ENCODE assay signal across 7 mouse cellular contexts in genomic region chr5:142627398-142627797, GRCm38 (mm10). TPM values are rescaled to one million over a fixed set of nuclear protein-coding genes. Genes with fewer than 3 reads are reported as not detected.
DNase-seq lines count a peak whose midpoint lies in the region; ATAC-seq lines count a peak whose summit lies in the region.

Gene Wipi2 (plus strand): TSS chr5:142627698.

- H3K4me1 ChIP-seq in forebrain, embryonic 10.5 days, result peaks cover 19% of the 10 kb centered on the region
- H3K4me1 ChIP-seq in limb, embryonic 15.5 days, result peaks cover 15% of the 10 kb centered on the region
- H3K4me1 ChIP-seq in stomach, embryonic 16.5 days (ENCODE audit: control insufficient read depth, insufficient read depth, low read length), result peaks cover 6% of the 10 kb centered on the region

- no peaks in the 10 kb centered on the region for H3K27me3 ChIP-seq in forebrain, embryonic 10.5 days (ENCODE audit: poor library complexity, severe bottlenecking)
- H3K27me3 ChIP-seq in limb, embryonic 15.5 days, result no peaks in the 10 kb centered on the region
- H3K27me3 ChIP-seq in stomach, embryonic 16.5 days (ENCODE audit: control insufficient read depth, insufficient read depth, low read length), result no peaks in the 10 kb centered on the region

- H3K4me3 ChIP-seq in forebrain, embryonic 10.5 days, result peak within 1 kb of the TSS; percentile 99
- peak within 1 kb of the TSS; percentile 85 for H3K4me3 ChIP-seq in limb, embryonic 15.5 days
- H3K4me3 ChIP-seq in stomach, embryonic 16.5 days (replicated peaks; ENCODE audit: low read length), result peak within 1 kb of the TSS; percentile 96

- no peak for ATAC-seq in limb, embryonic 15.5 days (ENCODE audit: insufficient number of reproducible peaks, low FRiP score, low TSS enrichment, low read depth)
- no peak for ATAC-seq in stomach, embryonic 16.5 days (ENCODE audit: insufficient read depth, low FRiP score)

- WGBS in forebrain, embryonic 10.5 days, result 90% methylated on average over 2 of the region's 2 CpGs
- 84% methylated on average over 2 of the region's 2 CpGs for WGBS in limb, embryonic 15.5 days
- WGBS in stomach, embryonic 16.5 days, result 83% methylated on average over 2 of the region's 2 CpGs

- H3K36me3 ChIP-seq in forebrain, embryonic 10.5 days (replicated peaks), result peaks cover 16% of the 10 kb centered on the region
- H3K36me3 ChIP-seq in limb, embryonic 15.5 days, result no peaks in the 10 kb centered on the region
- no peaks in the 10 kb centered on the region for H3K36me3 ChIP-seq in stomach, embryonic 16.5 days (ENCODE audit: control insufficient read depth, insufficient read depth, low read length)

- H3K9ac ChIP-seq in limb, embryonic 15.5 days, result peak within 1 kb of the TSS; percentile 52
- peak within 1 kb of the TSS; percentile 89 for H3K9ac ChIP-seq in stomach, embryonic 16.5 days (ENCODE audit: low read length)

- H3K9me3 ChIP-seq in forebrain, embryonic 10.5 days, result no peaks in the 10 kb centered on the region
- H3K9me3 ChIP-seq in limb, embryonic 15.5 days, result no peaks in the 10 kb centered on the region
- no peaks in the 10 kb centered on the region for H3K9me3 ChIP-seq in stomach, embryonic 16.5 days (replicated peaks; ENCODE audit: control insufficient read depth, low read length)

- no peak for DNase-seq in thymus, postnatal 0 days (ENCODE audit: low spot score)
- DNase-seq in thymus, postnatal 4 days, result no peak
- no peak for DNase-seq in forebrain, embryonic 10.5 days (ENCODE audit: extremely low spot score, low spot score)
- no peak for DNase-seq in heart, postnatal 4 days
- DNase-seq in thymus, postnatal 36 days, result no peak

- H3K4me2 ChIP-seq in limb, embryonic 15.5 days, result peak within 1 kb of the TSS; percentile 67
- H3K4me2 ChIP-seq in stomach, embryonic 16.5 days (ENCODE audit: low read depth, low read length), result peak within 1 kb of the TSS; percentile 93

- H3K27ac ChIP-seq in forebrain, embryonic 10.5 days, result peak within 1 kb of the TSS; percentile 90
- H3K27ac ChIP-seq in limb, embryonic 15.5 days, result peak within 1 kb of the TSS; percentile 89; the same call in 1 of the 2 replicates
- no peak within 1 kb of the TSS for H3K27ac ChIP-seq in stomach, embryonic 16.5 days (ENCODE audit: low read length)

RNA-seq across cellular contexts. Expression of gene Wipi2, which starts in this region (rescaled TPM):
- polyA plus RNA-seq in thymus, postnatal 0 days (2015; fragmentation: Nextera tagmentation; extraction: Ambion mirVana), result 30.7 and 31.9 TPM in 2 replicates
- 58.2 and 58.6 TPM in 2 replicates for polyA plus RNA-seq in forebrain, embryonic 10.5 days (2016; fragmentation: Nextera tagmentation; extraction: Ambion mirVana)
- total RNA-seq in heart, postnatal 4 days (2021), result 10 to 100 TPM; 34.7 to 35.4 TPM
- polyA plus RNA-seq in limb, embryonic 15.5 days (2015; fragmentation: Nextera tagmentation; extraction: Ambion mirVana), result 40.7 and 44.1 TPM in 2 replicates
- polyA plus RNA-seq in stomach, embryonic 16.5 days (2015; fragmentation: Nextera tagmentation; extraction: Ambion mirVana), result 34.0 and 38.9 TPM in 2 replicates
